Mouse (Mus musculus): ENCODE data around the gene Kank1.

Gene Kank1

DNA sequence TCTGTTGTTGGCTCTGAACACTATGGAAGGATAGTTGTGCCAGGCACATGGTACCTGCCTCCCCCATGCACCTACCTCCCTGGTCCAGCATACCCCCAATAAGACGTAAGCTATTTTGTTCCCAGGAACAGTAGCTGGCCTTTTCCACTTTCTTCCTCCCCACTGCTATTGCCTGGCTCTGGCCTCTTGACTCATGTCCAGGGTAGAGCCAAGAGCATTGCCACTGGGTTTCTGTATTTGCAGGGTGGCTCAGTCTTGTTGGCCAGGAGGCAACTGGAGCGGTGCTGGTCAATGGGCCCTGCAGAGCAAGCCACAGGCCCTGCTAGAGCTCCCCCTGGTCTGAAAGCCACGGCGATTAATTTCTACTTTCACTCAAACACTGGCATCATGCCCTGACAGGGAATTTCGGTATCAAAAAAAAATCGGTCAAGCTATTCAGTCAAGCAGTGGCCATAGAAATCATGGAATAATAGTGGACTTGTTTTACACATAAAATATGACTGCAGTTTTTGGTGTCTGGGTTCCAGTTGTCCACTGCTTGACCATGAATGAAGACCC lies 160.0 kb downstream of the Kank1 start:
- in situ Hi-C loops (cut with MboI; ENCODE audit: unreplicated experiment in 2 of 2), result no loop called here

DNA sequence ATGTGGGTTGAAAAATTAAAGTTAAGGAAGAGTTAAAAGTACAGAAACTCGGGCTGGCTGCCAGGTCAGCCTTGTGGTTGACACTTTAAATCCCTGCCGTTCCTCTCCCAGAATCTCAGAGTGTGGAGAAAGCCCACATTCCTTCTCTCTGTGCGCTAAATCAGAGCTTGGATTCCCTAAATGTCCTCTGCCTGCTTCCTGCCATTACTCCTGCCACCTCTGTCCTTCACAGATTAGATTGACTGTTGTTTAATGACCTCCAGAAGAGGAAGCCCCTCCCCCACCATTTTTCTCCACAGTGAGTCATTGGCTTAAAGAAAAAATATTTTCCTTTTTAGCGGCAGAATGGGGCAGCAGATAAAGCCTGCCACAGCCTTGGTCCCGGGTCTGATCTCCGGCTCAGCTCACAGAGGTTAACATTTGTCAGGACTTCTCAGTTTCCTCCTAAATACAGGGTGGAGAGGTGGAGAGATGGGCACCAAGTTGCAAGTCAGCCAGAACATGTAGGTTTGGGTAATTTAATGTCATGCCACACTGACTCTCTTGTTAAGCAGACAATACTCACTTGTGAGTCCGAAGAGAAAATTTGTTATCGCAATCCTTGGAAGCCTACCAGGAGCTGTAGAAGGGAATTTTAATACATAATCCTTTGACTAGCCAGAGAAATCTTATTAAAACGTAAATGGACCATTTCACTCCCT lies 162.9 kb downstream of the Kank1 start:
- in situ Hi-C loops (cut with MboI; ENCODE audit: unreplicated experiment in 2 of 2), result no loop called here

DNA sequence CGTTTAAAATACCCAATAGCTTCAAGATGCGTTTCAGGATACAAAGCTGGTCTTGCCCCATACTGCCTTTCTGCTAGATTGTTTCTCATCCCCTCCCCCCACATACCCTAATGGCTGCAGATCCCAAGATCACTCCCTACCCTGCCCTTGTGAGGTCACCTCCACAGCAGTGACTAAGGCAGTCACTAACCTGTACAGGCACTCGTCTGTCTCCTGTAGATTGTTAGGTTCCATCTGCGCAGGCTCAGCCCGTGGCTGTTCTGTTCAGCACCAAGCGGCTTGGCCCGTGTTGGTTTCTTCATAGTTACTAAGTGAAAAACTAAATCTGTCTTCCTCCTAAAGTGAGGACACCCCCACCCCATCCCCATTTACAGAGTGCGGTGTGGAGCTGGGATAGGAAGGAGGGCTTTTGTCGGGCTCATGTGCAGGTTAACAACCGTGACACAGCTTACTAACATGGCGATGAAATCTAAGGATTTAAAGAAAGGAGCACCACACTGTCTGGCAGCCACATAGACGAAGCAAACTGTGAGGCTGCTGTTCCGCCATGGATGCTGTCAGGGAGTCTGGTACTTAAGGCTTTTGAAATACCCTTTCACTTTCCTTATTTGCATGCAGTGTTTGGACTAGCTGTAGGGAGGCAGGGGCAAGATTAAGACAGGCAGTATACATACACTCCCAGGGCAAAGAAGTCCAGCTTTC lies 163.6 kb downstream of the Kank1 start:
- in situ Hi-C loops (cut with MboI; ENCODE audit: unreplicated experiment in 2 of 2), result no loop called here

- in situ Hi-C loops (cut with MboI; ENCODE audit: unreplicated experiment in 2 of 2), result no loop called here
These were observed 164.7 kb downstream of the Kank1 start for GRCm38 (mm10) chr19:25401521-25401920.

GRCm38 (mm10) chr19:25404163-25404562 lies 167.4 kb downstream of the Kank1 start:
- in situ Hi-C loops (cut with MboI; ENCODE audit: unreplicated experiment in 2 of 2), result no loop called here

- in situ Hi-C loops (cut with MboI; ENCODE audit: unreplicated experiment in 2 of 2), result no loop called here
These were observed 169.2 kb downstream of the Kank1 start for GRCm38 (mm10) chr19:25405987-25406386.

- in situ Hi-C loops (cut with MboI; ENCODE audit: unreplicated experiment in 2 of 2), result no loop called here
These were observed 169.9 kb downstream of the Kank1 start for GRCm38 (mm10) chr19:25406481-25407184.

GRCm38 (mm10) chr19:25407185-25407886 lies 170.6 kb downstream of the Kank1 start:
- in situ Hi-C loops (cut with MboI; ENCODE audit: unreplicated experiment in 2 of 2), result no loop called here

- in situ Hi-C loops (cut with MboI; ENCODE audit: unreplicated experiment in 2 of 2), result no loop called here
These were observed 171.1 kb downstream of the Kank1 start for GRCm38 (mm10) chr19:25407887-25408236.

GRCm38 (mm10) chr19:25409239-25409638 lies 172.5 kb downstream of the Kank1 start:
- in situ Hi-C loops (cut with MboI; ENCODE audit: unreplicated experiment in 2 of 2), result no loop called here

GRCm38 (mm10) chr19:25411353-25411752 lies 174.6 kb downstream of the Kank1 start:
- in situ Hi-C loops (cut with MboI; ENCODE audit: unreplicated experiment in 2 of 2), result no loop called here

DNA sequence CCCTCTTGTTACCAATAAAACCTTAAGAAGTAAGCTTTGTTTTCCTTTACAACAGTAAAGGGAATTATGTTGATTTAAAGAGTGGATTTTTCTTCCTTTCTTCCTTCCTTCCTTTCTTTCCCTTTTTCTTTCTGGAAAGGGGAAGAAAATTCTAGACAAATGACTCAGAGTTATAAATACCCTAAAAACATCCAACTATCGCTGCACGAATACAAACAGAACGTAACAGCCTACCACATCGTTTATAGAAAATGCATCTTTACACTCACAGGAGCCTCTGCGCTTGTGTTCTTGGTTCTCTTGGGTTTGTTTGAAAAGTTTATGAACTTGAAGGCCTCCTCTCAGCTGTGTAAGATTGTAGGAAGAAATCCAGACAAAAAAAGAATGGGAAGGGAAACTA lies 178.7 kb downstream of the Kank1 start:
- in situ Hi-C loops (cut with MboI; ENCODE audit: unreplicated experiment in 2 of 2), result no loop called here

DNA sequence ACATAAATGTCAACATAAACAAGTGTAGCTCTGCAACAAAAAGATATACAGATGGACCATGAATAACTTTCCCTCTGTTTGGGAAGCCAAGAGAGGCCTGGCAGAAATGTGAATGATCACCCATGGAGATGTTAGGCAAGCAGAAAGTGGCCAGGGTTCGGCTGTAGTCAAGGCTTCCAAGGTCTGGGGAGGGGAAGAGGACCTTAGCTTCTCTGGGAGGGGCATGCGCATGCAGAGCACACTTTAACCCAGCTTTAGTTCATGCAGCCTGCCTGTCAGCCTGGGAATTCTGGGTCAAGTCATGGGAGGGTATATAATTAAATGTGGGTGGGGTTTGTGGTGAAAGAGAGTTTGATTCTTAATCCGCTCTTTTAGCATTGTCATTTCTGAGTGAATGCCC lies 180.9 kb downstream of the Kank1 start:
- in situ Hi-C loops (cut with MboI; ENCODE audit: unreplicated experiment in 2 of 2), result no loop called here

- in situ Hi-C loops (cut with MboI; ENCODE audit: unreplicated experiment in 2 of 2), result no loop called here
These were observed 183.2 kb downstream of the Kank1 start for GRCm38 (mm10) chr19:25419983-25420382.

- in situ Hi-C loops (cut with MboI; ENCODE audit: unreplicated experiment in 2 of 2), result no loop called here
These were observed 185.3 kb downstream of the Kank1 start for GRCm38 (mm10) chr19:25422096-25422495.

GRCm38 (mm10) chr19:25423371-25423770 lies 186.6 kb downstream of the Kank1 start:
- in situ Hi-C loops (cut with MboI; ENCODE audit: unreplicated experiment in 2 of 2), result no loop called here

DNA sequence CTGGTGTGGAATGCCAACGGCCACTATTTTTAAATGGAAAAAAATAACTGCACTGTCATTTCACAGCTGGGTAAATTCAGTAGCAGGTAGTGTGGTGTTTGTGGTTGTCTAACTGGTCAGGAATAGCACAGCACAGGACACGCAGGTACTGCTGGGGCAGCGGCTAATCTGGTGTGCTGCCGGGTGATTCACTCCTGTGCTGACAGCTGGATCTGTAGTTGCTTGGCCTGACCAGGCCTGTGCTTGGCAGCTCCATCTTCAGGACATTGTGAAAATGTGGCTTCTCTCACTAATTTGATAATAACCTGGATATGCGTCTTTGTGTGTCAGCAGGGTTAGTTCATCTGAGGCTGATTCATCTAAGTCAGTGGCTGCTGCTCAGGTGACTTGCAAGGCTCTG lies 189.7 kb downstream of the Kank1 start:
- in situ Hi-C loops (cut with MboI; ENCODE audit: unreplicated experiment in 2 of 2), result no loop called here

DNA sequence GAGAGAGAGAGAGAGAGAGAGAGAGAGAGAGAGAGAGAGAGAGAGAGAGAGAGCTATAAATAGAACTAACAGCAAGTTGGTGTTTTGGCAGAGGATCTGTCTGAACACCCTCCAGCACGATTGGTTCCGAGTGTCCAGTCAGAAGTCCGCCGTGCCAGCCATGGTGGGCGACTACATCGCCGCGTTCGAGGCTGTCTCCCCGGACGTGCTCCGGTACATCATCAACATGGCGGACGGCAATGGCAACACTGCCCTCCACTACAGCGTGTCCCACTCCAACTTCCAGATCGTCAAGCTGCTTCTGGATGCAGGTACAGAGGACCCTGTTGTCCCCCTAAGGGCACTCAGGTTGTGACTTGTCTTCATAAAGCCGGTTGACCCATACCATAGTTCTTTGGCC lies 191.1 kb downstream of the Kank1 start:
- in situ Hi-C loops (cut with MboI; ENCODE audit: unreplicated experiment in 2 of 2), result no loop called here

GRCm38 (mm10) chr19:25428338-25428962 lies 191.7 kb downstream of the Kank1 start:
- in situ Hi-C loops (cut with MboI; ENCODE audit: unreplicated experiment in 2 of 2), result no loop called here

DNA sequence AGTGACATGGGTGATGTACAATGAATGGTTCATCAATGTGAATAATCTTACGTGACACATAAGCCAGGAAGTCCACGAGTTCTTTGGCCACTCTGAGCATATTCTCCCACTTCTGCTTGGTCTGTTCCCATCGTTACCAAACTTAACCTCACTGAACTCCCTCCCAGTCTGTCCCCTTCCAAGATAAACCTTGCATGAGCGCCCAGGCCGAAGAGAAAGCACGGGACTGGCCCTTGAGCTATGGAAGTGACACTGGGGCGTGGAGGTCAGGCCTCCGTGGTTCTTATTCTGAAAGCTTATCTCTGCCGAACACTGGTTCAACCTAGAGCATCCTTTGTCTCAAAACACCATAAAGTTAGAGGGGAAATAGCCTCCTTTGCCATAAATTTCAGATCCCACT lies 194.7 kb downstream of the Kank1 start:
- in situ Hi-C loops (cut with MboI; ENCODE audit: unreplicated experiment in 2 of 2), result no loop called here

Measured in v-Abl transformed pro-B cells (cell line).